Mouse (Mus musculus) spleen, adult 2 months (tissue): ENCODE results near the gene Sh3bp1.

Source experiments
- CTCF ChIP-seq: fragments of 200-500 bp; IDR thresholded peaks from 2 replicates; pipeline ENCODE4 v1.5.1; 2011; ENCODE audit warnings: mild to moderate bottlenecking, inconsistent platforms; ENCODE audit not compliant: insufficient read depth, insufficient read length, insufficient replicate concordance; ENCODE audit errors: extremely low read depth
- POLR2A ChIP-seq: fragments of 200-500 bp; IDR thresholded peaks from 2 replicates; pipeline ENCODE4 v1.6.1; 2011; ENCODE audit warnings: low read depth, low read length, inconsistent platforms

DNA sequence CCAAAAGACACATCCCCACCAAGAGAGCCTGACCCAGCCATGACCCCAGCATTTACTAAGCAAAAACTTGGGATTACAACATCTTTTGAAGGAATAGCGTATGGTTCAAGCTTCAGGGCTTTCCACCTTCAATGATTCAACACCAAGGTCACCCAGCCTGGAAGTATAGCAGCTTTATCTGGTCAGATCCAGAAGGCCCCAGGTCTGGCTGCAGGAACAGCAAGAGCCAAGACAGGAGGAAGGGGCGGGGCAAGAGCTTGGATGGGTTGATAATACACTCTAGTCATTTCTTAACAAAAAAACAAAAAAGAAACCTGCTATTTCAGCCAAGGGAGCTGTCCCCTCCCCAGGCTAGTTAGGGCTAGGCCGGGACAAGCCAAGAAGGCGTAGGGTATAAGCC is 2.1 kb upstream of the Sh3bp1 start:
- TF ChIP-seq POLR2A, result no peak
- TF ChIP-seq CTCF, result no peak
